Mouse (Mus musculus) C2C12 (cell line): ENCODE data around the gene Nfam1. TPM values are rescaled to one million over a fixed set of nuclear protein-coding genes. Genes with fewer than 3 reads are reported as not detected.

Experiments
- H3K27me3 ChIP-seq: one replicate; pipeline ENCODE4 v1.6.1; 2011; ENCODE audit not compliant: control insufficient read depth, insufficient read depth, insufficient read length
- H3K36me3 ChIP-seq: one replicate; pipeline ENCODE4 v1.6.1; 2011; ENCODE audit not compliant: control insufficient read depth, insufficient read depth
- H3K4me3 ChIP-seq: one replicate; pipeline ENCODE4 v1.5.1; 2011; ENCODE audit warnings: mild to moderate bottlenecking, control low read depth; ENCODE audit not compliant: poor library complexity, insufficient read depth, severe bottlenecking
- H3K79me2 ChIP-seq: one replicate; pipeline ENCODE4 v1.6.1; 2011; ENCODE audit not compliant: control insufficient read depth, insufficient read depth
- H3K79me3 ChIP-seq: one replicate; pipeline ENCODE4 v1.6.1; 2011; ENCODE audit warnings: low read depth, control low read depth
- H3ac ChIP-seq: one replicate; pipeline ENCODE3; 2011; ENCODE audit warnings: low read depth; ENCODE audit not compliant: control insufficient read depth, insufficient read length
- CEBPB ChIP-seq: IDR thresholded peaks from one replicate; pipeline ENCODE4 v1.6.1; 2011; ENCODE audit warnings: low read depth, mild to moderate bottlenecking, control low read depth, moderate library complexity
- CTCF ChIP-seq: IDR thresholded peaks from one replicate; pipeline ENCODE4 v1.5.1; 2011; ENCODE audit not compliant: control insufficient read depth, insufficient read depth, insufficient read length
- FOSL1 ChIP-seq: IDR thresholded peaks from one replicate; pipeline ENCODE4 v1.8.0; 2011; ENCODE audit warnings: mild to moderate bottlenecking, low read length; ENCODE audit not compliant: poor library complexity, insufficient read depth, severe bottlenecking
- MAX ChIP-seq: IDR thresholded peaks from one replicate; pipeline ENCODE4 v1.6.1; 2011; ENCODE audit warnings: mild to moderate bottlenecking, control low read depth
- MYOD1 ChIP-seq: IDR thresholded peaks from one replicate; pipeline ENCODE4 v1.6.1; 2011; ENCODE audit warnings: low read depth; ENCODE audit not compliant: control insufficient read depth, insufficient read length
- MYOG ChIP-seq: IDR thresholded peaks from one replicate; pipeline ENCODE4 v1.6.1; 2011; ENCODE audit not compliant: control insufficient read depth, insufficient read length; ENCODE audit errors: extremely low read depth
- USF1 ChIP-seq: IDR thresholded peaks from one replicate; pipeline ENCODE4 v1.6.1; 2011; ENCODE audit warnings: low read depth, mild to moderate bottlenecking, control low read depth, moderate library complexity
- polyA plus RNA-seq: library from polyadenylated mRNA; unstranded; fragments of >200 nt; fragmentation: generic; extraction: Trizol; gene quantifications from one replicate; pipeline ENCODE4 v1.2.1, GENCODE M21; 2012; ENCODE audit warnings: missing spikeins

The Nfam1 gene
- polyA plus RNA-seq, 1 experiment = 0.01 TPM

- H3K36me3 ChIP-seq = no peaks in the 10 kb centered on the region
- TF ChIP-seq MYOD1 = no peak
- TF ChIP-seq MAX = no peak
- TF ChIP-seq FOSL1 = no peak
- TF ChIP-seq CEBPB = no peak
- TF ChIP-seq CTCF = no peak
- TF ChIP-seq USF1 = no peak
- TF ChIP-seq MYOG = no peak
- H3ac ChIP-seq = no peak overlapping the region
- H3K79me3 ChIP-seq = no peaks in the 10 kb centered on the region
- no peaks in the 10 kb centered on the region for H3K79me2 ChIP-seq
- no peak overlapping the region for H3K4me3 ChIP-seq
- H3K27me3 ChIP-seq = peaks cover 43% of the 10 kb centered on the region
These were observed 23.4 kb upstream of the Nfam1 start for GRCm38 (mm10) chr15:83056378-83057083.

DNA sequence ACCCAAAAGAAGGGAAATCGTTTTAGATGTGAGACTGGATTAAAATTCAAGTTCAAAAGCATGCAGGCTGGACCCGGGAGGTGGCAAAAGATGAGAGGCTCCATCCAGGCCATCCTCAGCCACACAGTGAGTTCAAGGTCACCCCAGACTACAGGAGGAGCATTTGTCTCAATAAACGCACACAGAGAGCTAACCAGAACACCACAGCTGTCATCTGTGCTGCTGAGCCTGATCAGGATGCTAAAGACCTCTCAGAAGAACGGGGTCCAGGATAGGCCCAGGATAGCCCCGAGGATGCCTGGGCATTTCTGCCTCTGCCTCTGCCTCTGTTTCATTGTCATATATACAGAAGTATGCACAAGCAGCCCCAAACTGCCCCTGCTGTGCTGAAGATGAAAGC, 22.5 kb upstream of the Nfam1 start:
- Histone ChIP-seq H3K36me3 (no peaks in the 10 kb centered on the region), H3ac (no peak overlapping the region), H3K79me3 (no peaks in the 10 kb centered on the region), H3K27me3 (peaks cover 45% of the 10 kb centered on the region), H3K79me2 (no peaks in the 10 kb centered on the region), H3K4me3 (no peak overlapping the region)
- TF ChIP-seq MYOD1 (no peak), CTCF (no peak), MYOG (no peak), MAX (no peak), CEBPB (no peak), FOSL1 (no peak), USF1 (no peak)

DNA sequence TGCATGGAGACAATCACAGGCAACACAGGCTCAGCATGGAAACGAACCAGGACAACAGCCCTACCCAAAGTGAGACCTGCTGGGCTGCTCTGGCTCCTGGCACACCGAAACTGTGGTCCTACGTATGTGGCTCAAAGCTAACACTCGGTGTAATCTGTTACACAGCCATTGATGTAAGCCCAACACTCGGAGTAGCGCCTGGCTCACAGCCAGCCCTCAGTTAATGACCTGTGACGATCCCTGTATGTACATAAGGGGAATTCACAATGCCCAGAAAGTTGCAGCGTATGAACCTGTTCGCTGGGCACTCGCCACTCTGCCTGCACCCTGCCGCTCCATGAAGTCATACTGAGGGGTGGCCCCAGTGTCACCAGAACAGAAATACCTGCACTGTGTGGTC, 20.2 kb upstream of the Nfam1 start:
- Histone ChIP-seq H3K27me3 (peaks cover 47% of the 10 kb centered on the region), H3K79me2 (no peaks in the 10 kb centered on the region), H3ac (no peak overlapping the region), H3K36me3 (no peaks in the 10 kb centered on the region), H3K4me3 (no peak overlapping the region), H3K79me3 (no peaks in the 10 kb centered on the region)
- no peak for TF ChIP-seq MYOD1
- no peak for TF ChIP-seq MAX
- no peak for TF ChIP-seq MYOG
- TF ChIP-seq USF1 = no peak
- TF ChIP-seq FOSL1 = no peak
- TF ChIP-seq CEBPB = no peak
- no peak for TF ChIP-seq CTCF

GRCm38 (mm10) chr15:83052341-83053104, 19.4 kb upstream of the Nfam1 start:
- Histone ChIP-seq H3K79me2 (no peaks in the 10 kb centered on the region), H3K27me3 (peaks cover 50% of the 10 kb centered on the region), H3K79me3 (no peaks in the 10 kb centered on the region), H3K36me3 (no peaks in the 10 kb centered on the region), H3K4me3 (no peak overlapping the region), H3ac (no peak overlapping the region)
- no peak for TF ChIP-seq MYOG
- no peak for TF ChIP-seq CTCF
- no peak for TF ChIP-seq CEBPB
- no peak for TF ChIP-seq FOSL1
- TF ChIP-seq MAX = no peak
- TF ChIP-seq MYOD1 = no peak
- TF ChIP-seq USF1 = no peak

GRCm38 (mm10) chr15:83046730-83047129, 13.6 kb upstream of the Nfam1 start:
- Histone ChIP-seq H3ac (no peak overlapping the region), H3K79me2 (no peaks in the 10 kb centered on the region), H3K4me3 (no peak overlapping the region), H3K27me3 (peaks cover 49% of the 10 kb centered on the region), H3K36me3 (no peaks in the 10 kb centered on the region), H3K79me3 (no peaks in the 10 kb centered on the region)
- TF ChIP-seq CTCF (no peak), FOSL1 (no peak), MYOG (no peak), USF1 (no peak), MYOD1 (no peak), MAX (no peak), CEBPB (no peak)
